ENCODE assay signal across 14 mouse cellular contexts in the genomic region with DNA sequence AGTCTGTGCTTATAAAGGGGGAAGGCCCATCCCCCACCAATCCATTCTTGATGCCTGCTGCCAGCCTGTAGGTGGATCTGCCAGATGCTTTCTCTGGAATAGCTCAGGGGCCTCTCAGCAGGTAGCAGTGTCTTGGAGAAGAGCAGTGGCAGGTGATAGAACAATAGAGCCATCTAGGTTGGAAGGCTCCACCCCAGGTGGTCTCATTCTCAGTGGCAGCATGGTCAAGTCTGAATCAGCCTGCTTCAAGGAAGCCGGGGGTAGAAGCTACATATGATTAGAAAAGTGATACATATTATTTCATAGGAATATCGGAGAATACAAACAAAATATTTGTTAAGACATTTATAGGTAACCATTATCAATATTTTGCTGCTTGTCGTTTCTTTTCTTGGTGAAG. TPM values are rescaled to one million over a fixed set of nuclear protein-coding genes. Genes with fewer than 3 reads are reported as not detected.
"Had no signal": no experiment of that assay in that cellular context is flagged by ENCODE, and none has a peak within 500 bp of the region (broad histone marks: within the 10 kb centered on the region; RNA-seq: fewer than 3 reads in every experiment).

No protein-coding gene starts in this region.

RNA-seq across cellular contexts. Expression of gene 2900011O08Rik, which starts 4.7 kb away (rescaled TPM):
- total RNA-seq: heart, postnatal 10 days; heart, postnatal 14 days; heart, postnatal 25 days; heart, postnatal 36 days; hematopoietic stem cell, adult 5-6 weeks had no signal

RNA-seq across cellular contexts. Expression of gene Ifitm7, which starts 5.0 kb away (rescaled TPM):
- total RNA-seq: heart, postnatal 10 days; heart, postnatal 14 days; heart, postnatal 25 days; heart, postnatal 36 days; heart, postnatal 4 days had no signal
- polyA plus RNA-seq: heart, embryonic 14.5 days; heart, embryonic 15.5 days; heart, postnatal 0 days; intestine, embryonic 14.5 days; intestine, embryonic 15.5 days; intestine, embryonic 16.5 days; intestine, postnatal 0 days; large intestine, adult 2 months had no signal
